Mouse (Mus musculus) frontal cortex, postnatal 36 days (tissue): Measurements from ENCODE around the gene Gabra4.
"Not testable (repeated sequence)": the region's sequence is repeated elsewhere in the genome, so short reads cannot be mapped to it uniquely, and the experiment has no call there.

Experiments
- DNase-seq, 2 experiments: peaks; one replicate each; pipeline ENCODE4 v3.0.0; 2022; ENCODE audit warnings: low spot score in 2 of 2

Gene Gabra4

GRCm38 (mm10) chr5:71525486-71525885 is 132.6 kb downstream of the Gabra4 start:
- DNase-seq = not testable (repeated sequence)
